Mouse (Mus musculus): ENCODE results near the gene Zbtb25.

The Zbtb25 gene

DNA sequence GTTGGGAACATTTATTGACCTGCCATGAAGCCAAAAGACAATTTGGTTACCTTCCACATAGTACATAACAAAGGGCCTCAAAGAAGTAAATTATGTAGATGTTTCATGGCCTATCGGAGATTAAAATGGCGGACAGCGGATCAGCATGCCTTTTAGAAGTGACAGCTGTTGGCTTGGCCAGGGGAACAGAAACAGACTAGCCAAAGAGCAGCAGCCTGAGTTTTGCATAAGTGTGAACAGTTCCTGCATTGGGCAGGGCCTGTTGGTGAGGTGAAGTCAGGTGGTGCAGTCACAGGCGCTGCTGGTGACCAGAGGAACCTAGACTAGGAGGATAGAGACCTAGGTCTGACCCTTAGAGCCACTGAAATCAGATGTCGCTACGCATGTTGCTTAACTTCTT is 7.7 kb upstream of the Zbtb25 start:
- no peak for DNase-seq (ENCODE audit: low spot score in 2 of 2)

DNA sequence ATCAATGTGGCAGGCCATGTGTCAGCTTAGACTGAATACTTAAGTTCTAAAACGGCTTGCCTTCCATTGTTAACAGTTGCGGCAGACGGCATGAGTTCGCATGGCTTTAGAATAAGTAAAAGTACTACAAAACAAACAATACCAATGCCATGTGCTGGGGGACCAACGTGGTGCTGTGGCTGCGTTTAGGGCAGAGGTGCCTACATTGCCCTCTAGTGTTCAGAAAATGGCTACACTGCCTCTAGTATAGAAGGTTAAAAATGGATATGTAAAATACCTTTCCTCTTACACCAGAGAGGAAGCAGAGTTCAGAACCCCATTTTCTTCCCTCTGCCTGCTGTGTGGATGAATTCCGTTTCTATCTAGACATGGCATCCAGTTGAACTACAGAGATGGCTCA is 7.2 kb upstream of the Zbtb25 start:
- no peak for DNase-seq (ENCODE audit: low spot score in 2 of 2)

DNA sequence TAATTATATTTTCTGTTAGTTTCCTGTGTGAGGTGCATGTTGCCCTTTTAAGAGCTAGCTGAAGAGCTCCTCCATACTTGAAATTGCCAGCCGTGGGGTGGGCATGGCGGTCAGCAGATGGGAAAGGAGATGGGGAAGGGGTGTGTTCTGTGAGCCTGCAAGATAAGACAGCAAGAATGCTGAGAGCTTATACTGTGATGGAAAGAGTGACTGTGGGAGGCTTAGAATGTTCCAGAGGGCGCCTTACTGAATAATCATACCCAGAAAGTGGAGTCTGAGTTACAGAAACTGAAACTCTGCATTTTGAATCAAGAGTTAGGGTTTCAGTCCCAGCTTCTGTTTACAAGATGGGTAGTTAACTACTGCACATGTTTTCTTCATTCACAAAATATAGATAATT is 6.1 kb upstream of the Zbtb25 start:
- no peak for DNase-seq (ENCODE audit: low spot score in 2 of 2)

DNA sequence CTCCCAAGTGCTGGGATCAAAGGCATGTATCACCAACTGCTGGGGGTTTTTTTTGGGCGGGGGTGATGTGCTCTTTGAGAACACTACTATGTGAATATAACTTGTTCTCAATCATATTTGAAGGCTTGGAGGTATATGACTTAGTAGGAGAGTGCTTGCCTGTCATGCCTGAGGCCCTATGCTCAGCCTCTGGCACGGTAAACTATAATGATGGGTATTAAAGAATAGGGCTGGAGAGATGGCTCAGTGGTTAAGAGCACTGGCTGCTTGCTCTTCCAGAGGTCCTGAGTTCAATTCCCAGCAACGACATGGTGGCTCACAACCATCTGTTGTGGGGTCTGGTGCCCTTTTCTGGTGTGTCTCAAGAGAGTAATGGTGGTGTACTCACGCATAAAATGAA is 5.5 kb upstream of the Zbtb25 start:
- DNase-seq (ENCODE audit: low spot score in 2 of 2), result no peak

DNA sequence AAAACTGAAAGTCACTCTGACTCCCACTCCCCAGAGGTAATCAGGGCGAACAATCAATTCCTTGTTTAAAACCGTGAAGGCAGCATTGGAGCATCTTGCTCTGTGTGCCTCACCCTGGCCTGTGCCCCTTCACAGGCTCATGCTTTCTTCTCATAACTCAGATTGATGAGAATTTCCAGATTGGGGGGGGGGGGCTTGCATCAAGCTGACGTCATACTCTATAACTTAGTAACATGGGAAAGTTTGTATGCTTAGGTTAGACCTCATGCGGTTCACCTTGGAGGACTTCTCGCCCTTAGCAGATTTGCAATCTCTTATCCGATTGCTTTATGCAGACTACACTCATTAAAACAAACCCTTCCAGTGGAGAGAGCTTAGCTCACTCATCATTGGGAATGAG is 4.6 kb upstream of the Zbtb25 start:
- no peak for DNase-seq (ENCODE audit: low spot score in 2 of 2)

DNA sequence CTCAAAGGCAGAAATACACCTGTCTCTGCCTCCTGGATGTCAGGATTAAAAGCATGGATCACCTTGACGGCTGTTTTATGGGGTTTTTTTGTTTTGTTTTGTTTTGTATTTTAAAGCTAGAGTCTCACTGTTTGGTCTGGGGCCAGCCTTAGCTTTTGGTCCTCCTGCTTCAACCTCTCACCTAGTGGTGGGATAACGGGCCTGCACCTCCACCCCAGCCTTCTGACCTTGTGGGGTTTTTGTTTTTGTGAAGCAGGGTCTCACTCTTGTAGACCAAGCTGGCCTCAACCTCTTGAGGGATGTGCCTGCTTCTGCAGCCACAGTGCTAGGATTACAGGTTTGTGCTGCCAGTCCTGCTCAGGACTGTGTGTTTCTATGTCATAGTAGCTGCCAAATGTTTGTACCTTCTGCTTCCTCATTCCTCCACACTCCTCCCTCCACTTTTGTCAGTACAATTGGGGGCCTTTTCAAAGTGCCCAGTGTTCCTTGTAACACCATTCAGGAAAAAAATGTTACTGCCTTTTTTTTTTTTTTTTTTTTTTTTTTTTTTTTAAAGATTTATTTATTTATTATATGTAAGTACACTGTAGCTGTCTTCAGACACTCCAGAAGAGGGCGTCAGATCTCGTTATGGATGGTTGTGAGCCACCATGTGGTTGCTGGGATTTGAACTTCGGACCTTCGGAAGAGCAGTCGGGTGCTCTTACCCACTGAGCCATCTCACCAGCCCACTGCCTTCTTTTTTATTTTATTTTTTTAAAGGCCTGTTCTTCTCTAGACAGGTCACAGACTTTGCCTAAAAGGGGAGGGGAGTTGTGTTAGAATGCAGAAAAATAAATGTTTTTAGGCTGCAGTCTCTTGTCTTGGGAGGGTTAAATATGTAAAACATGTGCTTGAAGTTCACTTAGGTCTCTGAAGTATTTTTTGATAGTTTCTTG is 3.7 kb upstream of the Zbtb25 start:
- no peak for DNase-seq (ENCODE audit: low spot score in 2 of 2)

DNA sequence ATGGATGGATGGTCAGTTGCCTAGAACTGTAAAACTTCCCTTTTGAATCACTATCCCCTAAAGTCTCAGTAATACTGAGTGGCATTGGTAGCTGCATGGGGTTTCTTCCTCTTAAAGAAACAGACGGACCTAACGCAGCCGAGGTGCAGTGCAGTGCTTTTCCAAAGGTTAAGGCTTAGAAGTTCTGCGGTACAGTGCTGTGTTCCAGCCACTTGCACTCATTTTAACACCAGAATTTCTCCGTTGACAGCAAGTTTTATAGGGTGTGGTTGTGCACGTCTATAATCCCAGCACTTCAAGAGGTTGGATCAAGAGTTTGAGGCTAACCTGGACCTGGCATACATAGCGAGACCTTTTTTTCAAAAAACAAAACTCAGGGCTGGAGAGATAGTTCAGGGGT is 2.6 kb upstream of the Zbtb25 start:
- DNase-seq (ENCODE audit: low spot score in 2 of 2), result no peak

DNA sequence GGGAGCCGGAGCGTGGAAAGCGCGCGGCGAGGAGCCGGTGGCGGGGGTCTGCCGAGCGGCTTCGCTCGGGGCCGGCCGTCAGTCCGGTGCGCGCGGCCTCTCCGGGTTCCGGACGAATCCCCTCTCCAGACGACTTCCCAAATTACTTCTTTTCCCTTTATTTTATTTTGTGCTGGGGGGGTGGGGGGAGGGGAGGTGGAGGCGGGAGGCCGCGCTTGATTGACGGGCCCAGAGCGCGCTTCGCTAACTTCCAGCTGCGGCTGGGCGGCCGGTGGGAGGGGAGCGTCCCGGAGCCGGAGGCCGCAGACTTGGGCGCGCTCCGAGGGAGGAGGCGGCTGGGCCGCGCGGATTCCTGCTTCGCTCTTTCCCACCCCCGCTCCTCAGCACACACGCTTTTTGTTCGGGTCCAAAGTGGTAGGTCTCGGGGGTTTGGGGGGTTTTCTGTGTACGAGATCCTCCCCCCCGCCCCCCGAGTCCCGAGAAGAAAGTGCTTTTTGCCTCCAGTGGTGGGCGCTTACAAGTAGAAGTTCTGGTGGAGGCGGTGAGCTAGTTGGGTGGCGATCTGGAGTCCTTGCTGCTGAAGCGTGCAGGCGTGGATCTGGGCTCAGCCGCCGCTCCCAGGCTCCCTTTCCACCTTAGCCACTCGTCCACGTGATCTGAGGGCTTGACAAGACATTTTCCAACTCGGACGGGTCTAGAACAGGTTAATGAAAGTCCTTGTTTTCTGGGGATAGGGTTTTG is 1.6 kb upstream of the Zbtb25 start:
- peak; percentile 60 to 71 for DNase-seq (ENCODE audit: low spot score in 2 of 2)

DNA sequence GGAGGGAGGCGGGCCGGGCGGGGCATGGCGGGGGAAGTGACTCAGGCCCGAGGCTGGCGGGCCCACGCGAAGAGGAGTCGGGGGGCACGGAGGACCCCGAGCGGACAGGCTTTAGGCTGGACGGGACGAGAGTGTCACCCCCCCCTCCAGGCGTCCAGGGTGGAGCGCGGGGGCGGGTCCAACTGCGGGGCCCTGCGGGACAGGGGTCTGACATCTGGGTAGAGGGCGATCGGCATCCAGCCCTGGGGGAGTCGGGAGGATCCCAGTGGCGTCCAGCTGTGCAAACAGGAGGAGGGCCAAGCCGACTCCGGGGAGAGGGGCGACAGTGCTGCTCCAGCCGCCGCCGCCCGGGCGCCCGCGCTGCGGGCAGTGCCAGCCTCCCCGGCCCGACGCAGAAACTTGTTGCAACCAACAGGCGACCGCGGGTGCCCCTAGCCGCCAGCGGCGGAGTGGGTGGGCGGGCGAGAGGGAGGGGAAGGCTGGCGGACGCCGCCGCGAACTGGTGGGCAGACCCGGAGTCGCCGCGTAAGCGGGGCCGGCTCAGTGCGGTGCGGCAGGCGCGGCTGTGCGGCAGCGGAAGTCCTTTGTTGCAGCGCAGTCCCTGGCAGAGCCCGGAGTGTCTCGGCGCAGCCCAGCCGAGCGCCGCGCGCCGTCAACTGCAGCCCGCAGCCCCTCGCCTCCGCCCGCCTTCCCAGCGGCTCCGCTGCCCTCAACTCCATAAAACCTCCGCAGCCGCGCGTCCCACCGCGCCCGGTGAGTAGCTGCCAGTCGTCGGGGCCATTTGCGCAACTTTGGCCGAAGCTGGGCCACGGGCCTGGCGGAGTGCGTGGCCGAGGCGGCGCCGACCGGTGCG is 802 bp upstream of the Zbtb25 start, which contains the start of gene Zbtb1:
Gene Zbtb1, plus strand, starts transcription at position 289 of the 853 bp plus-strand sequence.
- peak; percentile 74 to 84 for DNase-seq (ENCODE audit: low spot score in 2 of 2)

DNA sequence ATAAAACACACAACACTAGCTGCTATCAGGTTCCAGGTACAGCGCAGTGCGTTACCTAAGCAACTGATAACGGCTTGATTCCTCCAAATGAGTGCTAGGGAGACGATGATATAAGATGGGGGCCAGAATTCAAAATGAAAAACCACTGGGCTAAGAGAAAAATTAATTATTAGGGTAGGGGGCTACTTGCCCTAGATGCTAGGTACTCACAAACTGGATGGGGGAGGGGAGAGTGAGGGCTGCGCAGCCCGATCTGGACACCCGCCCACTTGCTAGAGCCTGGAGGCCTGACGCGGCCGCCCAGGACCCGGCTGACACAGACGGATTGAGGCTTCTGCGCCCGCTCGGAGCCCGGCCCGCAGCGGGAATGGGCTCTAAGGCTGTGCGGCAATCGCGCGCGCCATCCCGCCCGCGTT is 604 bp downstream of the Zbtb25 start:
- DNase-seq (ENCODE audit: low spot score in 2 of 2), result no peak

DNA sequence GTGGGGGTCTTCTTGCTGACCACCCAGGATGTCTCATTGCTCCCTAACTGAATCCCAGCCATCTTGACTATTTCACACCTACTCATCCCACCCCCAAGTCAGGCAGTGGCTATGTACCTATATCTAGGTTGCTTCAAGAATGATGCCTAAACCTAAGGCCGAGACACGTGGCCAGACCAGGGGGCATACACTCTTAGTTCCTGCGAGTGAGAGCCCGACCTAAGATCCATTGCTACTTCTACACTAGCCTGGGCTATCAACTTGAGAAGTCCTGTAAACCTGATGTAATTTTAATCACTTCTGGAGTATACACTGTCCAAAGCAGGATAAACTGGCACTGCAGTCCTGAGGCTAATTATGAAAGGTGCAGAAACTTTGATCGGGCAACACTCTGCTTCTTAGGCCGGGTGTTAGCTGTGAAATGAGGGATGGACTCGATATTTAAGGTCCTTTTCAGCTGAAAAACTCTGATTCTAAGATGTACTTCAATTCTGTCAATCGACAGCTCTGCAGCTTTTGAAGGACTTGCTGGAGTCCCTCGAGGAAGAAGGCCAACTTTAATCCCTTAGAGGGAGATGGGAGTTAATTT is 1.1 kb downstream of the Zbtb25 start:
- no peak for DNase-seq (ENCODE audit: low spot score in 2 of 2)

DNA sequence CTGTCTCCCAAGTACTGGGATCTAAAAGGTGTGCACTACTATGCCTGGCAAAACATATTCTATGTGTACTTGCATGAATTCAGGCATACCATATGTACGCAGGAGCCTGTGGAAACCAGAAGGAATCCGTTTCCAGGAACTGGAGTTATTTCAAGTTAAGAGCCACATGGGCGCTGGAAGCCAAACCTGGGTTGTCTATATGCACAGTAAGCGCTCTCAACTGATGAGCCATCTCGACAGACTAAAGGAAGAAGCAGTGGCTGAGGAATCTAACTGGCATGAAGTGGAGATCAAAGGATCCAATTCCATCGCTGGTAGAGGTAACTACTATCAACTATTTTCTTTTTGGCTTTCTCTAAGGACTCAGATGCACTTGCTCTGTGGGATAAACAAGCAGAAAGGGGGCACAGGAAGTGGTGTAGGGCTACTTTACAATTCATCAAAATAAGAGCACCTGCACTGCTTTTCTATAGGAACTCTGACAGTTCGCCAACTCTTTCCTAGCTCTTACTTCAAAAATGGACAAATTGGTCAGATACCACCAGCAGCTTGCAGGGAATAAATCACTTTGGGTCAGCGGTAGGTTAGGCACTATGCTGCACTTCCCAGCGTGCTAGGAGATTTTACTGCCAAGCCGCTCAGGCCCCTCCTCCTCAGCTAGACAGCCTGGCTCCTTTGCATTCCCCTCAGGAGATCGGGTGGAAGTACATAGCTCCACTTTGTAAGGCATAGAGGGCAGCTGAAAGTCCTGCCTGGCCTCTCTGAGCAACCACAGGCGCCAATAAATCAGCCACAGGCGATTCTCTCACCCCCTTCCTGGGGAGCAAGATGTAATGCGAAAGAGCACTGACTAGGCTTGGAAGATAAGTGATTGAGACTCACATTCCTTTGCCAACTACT is 2.1 kb downstream of the Zbtb25 start:
- DNase-seq (ENCODE audit: low spot score in 2 of 2), result no peak

DNA sequence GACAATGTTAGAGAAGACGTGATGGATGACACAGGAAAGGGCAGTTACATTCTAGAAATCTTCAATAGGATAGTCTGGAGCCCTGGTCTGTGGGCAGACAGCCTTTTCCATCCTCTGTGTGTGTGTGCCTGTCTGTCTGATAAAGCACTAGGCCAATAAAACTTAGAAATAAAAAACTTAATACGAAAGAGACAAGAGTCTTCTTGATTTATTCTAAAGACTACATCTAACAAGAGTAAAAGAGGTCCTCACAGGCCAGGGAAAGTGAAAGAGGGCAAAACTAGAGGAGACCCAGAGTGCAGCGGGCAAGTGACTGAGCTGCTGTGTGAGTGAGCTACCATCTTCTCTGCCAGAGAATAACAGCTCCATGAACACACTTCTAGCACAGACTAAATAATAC is 3.1 kb downstream of the Zbtb25 start:
- DNase-seq (ENCODE audit: low spot score in 2 of 2), result no peak

DNA sequence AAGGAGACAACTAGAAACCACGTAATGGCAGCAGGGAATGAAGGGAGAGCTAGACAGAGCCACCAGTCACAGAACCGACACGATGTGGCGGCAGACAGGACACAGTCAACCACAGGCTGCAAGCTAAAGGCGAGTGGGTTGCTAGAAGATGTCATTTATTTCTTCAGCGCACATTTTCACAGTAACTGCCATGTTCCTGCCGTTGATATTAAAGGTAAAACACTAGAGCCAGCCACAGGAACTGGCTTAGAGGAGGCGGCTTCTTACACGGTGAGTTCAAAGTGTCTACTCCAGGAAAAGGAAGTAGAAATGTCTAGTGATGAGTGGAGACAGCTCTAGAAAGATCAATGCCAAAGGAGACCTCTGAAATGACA is 7.1 kb downstream of the Zbtb25 start:
- no peak for DNase-seq (ENCODE audit: low spot score in 2 of 2)

DNA sequence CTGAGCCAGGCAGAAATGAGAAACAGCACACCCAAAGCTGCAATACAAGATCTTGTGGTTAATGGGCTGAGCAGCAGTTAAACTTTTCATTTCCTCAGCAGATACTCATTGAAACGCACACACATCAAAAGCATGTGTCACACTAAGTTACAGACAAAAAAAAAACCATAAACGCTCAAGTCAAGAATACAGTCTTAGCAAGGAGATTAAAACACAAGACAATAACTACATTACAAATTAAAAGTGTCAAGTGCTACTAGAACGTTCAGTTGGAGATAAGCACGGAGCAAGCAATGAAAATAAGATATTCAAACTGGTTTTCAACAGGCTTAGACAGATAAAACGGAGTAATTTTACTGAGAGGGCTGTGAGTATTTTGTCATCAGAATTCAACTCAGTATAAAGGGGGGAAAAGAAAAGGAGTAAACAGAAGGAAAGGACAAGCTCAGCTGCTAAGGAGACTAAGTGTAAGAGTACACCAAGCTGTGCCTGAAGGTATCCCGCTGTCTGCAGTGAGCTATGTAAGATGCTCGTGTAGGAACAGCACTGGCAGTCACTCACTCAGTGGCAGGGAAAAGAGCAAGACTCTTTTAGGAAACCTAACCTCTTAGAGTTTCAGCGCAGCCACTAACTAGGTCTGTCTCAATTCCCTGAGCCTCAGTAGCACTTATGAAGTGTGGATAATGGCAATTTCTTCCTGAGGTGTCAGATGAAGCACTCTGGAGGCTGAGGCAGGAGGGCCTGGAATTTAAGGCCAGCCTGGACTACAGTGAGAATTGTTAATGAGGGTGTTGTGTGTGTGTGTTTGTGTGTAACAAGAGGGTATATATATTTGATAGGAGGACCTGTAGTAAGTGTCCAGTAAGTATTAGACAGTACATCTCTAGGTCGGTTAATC is 7.7 kb downstream of the Zbtb25 start:
- no peak for DNase-seq (ENCODE audit: low spot score in 2 of 2)

DNA sequence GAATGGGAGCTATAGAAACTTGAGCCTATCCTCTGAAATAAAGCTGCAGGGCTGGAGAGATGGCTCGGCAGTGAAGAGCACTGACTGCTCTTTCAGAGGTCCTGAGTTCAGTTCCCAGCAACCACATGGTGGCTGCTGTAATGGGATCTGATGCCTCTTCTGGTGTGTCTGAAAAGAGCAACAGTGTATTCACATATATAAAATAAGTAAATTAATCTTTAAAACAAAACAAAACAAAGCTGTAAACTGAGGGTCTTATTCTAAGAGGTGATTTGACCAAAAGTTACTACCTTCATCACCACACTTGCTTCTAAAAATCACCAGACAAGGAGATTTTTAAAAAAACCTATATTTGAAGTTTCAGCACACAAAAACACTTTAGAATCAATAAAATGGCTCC is 8.5 kb downstream of the Zbtb25 start:
- DNase-seq (ENCODE audit: low spot score in 2 of 2), result no peak

DNA sequence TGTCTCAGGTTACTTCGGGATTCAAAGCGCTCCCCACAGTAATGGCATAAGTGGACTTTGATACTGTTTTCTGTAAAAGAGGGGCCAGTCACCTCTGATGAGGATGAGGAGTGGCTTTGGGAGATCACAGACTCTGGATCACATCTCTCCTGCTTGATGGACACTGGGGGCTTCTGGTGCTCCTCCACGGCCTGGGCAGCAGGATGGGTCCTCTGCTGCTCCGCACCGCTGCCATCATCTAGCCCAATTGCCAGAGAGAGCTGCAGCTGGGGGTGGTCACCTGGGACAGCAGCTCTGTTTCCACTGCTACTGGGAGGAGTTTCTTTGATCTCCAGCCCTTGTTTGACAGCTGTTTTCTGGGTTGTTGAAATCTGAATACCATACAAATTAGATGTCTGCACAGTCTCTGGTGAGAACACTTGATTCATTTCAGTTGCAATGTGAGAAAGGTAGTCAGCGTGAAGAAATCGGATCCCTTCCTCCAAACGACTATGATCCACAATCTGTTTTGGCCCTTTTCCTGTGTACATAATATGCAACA is 19.7 kb downstream of the Zbtb25 start:
- DNase-seq (ENCODE audit: low spot score in 2 of 2), result no peak

DNA sequence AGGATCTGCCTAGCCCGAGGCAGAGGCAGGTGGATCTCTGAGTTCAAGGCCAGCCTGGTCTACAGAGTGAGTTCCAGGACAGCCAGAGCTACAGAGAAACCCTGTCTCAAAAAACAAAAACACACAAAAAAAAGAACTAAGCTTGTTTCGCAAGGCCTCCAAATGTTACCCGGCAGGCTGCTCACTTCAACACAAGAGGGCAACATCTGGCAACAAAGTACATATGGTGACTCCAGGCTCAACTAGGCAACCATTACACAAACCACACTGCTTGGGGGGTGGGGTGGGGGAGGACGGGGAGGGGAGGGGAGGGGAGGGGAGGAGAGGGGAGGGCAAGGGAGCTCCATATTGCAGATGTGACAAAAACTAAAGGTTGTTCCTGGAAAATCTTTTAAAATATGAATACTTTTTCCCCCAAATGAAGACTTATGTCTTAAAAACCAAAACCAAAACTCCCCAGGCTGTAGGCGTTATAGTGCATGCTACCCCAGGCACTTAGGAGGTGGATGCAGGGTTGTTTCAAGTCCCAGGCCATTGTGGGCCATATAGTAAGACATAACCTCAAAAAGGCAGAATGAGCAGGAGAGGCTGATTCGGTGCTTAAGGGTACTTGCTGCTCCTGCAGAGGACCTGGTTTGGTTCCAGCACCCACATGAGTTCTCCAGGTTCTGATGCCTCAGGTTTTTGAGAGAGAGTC is 23.5 kb downstream of the Zbtb25 start:
- no peak for DNase-seq (ENCODE audit: low spot score in 2 of 2)

DNA sequence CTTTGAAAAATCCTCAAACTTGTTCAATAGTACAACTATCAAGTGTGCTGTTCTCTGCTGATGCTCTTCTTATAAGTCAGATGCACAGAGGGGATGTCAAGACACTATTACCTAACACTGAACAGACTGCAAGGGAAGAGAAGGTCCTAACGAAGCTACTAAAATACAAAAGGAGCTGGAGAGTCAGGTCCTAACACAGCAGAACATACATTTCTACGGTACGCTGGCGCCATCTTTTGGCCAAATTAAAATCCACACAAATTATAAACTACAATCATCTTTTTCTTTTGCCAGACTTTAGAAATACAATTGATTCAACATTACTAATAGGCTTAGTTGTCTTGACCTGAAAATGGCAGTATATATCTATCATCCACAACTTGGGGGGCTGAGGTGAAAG is 28.3 kb downstream of the Zbtb25 start:
- peak in 1 of 2 experiments; percentile 18 for DNase-seq (ENCODE audit: low spot score in 2 of 2)
